Mouse (Mus musculus): ENCODE data around the gene Hmx3. TPM values are rescaled to one million over a fixed set of nuclear protein-coding genes. Genes with fewer than 3 reads are reported as not detected.

The Hmx3 gene
- polyA plus RNA-seq, 1 experiment from 2014 or later, result not detected

DNA sequence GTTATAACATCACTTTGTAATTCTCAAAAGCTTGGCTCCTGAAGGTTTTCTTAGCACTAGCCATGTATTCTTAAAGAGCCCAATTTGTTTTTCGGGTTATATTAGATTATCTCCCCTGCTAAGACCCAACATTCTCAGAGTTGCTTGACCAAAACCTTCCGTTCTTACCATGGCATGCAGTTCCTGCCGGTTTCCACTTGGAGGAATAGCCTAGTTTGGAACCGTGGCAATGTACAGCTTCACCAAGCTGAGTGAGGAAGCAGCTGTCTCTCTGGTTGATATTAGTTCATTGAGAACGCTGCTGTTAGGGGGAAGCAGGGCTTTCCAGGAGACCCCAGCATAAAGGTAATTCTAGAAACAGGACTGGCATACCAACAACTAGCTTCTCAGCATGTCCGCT lies 32.6 kb downstream of the Hmx3 start:
- Histone ChIP-seq H3K27me3 (ENCODE audit: low read depth, poor library complexity, severe bottlenecking) (no peaks in the 10 kb centered on the region), H3K9me3 (replicated peaks) (no peaks in the 10 kb centered on the region), H3K36me3 (peaks cover 42% of the 10 kb centered on the region), H3K4me3 (no peak overlapping the region), H3K4me1 (no peaks in the 10 kb centered on the region), H3K27ac (replicated peaks) (no peak overlapping the region)
- no peak for DNase-seq (ENCODE audit: low spot score)
- WGBS, result 78% methylated on average over 6 of the region's 6 CpGs

GRCm38 (mm10) chr7:131582178-131582577 lies 39.5 kb downstream of the Hmx3 start:
- no peak for DNase-seq (ENCODE audit: low spot score)

DNA sequence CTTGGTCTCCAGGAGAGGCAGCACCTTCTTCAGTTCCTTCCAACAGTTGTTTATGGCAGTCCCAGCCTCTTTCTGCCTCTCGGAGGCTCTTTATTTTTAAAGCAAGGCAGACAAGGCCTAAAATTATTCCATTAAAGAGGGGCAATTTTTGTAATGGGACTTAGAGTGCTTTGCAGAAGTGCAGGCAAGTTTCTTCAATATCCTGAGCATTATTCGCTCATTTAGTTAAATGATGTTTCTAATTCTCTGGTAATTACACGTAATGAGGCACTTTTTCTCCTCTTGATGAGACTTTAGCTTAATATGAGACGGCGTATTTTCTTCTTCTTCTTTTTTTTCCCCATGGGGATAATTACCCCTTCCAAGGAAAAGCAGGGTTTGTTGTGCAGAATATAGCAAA lies 42.9 kb downstream of the Hmx3 start:
- no peak for DNase-seq (ENCODE audit: low spot score)
- H3K9me3 ChIP-seq (replicated peaks), result no peaks in the 10 kb centered on the region
- 89% methylated on average over 5 of the region's 5 CpGs for WGBS

More at GRCm38 (mm10) chr7:131582178-131582577, 39.5 kb downstream of the Hmx3 start:
- Histone ChIP-seq H3K27ac (replicated peaks) (no peak overlapping the region), H3K4me1 (no peaks in the 10 kb centered on the region), H3K9me3 (replicated peaks) (no peaks in the 10 kb centered on the region), H3K4me3 (no peak overlapping the region), H3K36me3 (no peaks in the 10 kb centered on the region), H3K27me3 (ENCODE audit: low read depth, poor library complexity, severe bottlenecking) (peaks cover 8% of the 10 kb centered on the region)
- WGBS, result 72% methylated on average over 9 of the region's 9 CpGs

More for the DNA sequence above, 42.9 kb downstream of the Hmx3 start:
- H3K27ac ChIP-seq (replicated peaks), result no peak overlapping the region
- peaks cover 9% of the 10 kb centered on the region for H3K27me3 ChIP-seq (ENCODE audit: low read depth, poor library complexity, severe bottlenecking)
- H3K36me3 ChIP-seq, result no peaks in the 10 kb centered on the region
- H3K4me3 ChIP-seq, result no peak overlapping the region
- H3K4me1 ChIP-seq, result no peaks in the 10 kb centered on the region

Other genes with a start within 250 kb of the Hmx3 start
- 0.06 TPM in 1 of 2 replicates, not detected in the other for gene Cuzd1, start 220.6 kb upstream of the Hmx3 start, polyA plus RNA-seq (2016; fragmentation: Nextera tagmentation; extraction: Ambion mirVana)
- gene Fam24b, start 213.4 kb upstream of the Hmx3 start, polyA plus RNA-seq (2016; fragmentation: Nextera tagmentation; extraction: Ambion mirVana), result not detected in 2 replicates
- gene Fam24a, start 209.0 kb upstream of the Hmx3 start, polyA plus RNA-seq (2016; fragmentation: Nextera tagmentation; extraction: Ambion mirVana), result not detected in 2 replicates
- 22.9 and 24.0 TPM in 2 replicates for gene 2310057M21Rik, start 180.1 kb upstream of the Hmx3 start, polyA plus RNA-seq (2016; fragmentation: Nextera tagmentation; extraction: Ambion mirVana)
- gene Pstk, start 171.7 kb upstream of the Hmx3 start, polyA plus RNA-seq (2016; fragmentation: Nextera tagmentation; extraction: Ambion mirVana), result 71.7 and 76.0 TPM in 2 replicates
- 15.6 and 18.7 TPM in 2 replicates for gene Ikzf5, start 132.3 kb upstream of the Hmx3 start, polyA plus RNA-seq (2016; fragmentation: Nextera tagmentation; extraction: Ambion mirVana)
- gene Acadsb, start 132.3 kb upstream of the Hmx3 start, polyA plus RNA-seq (2016; fragmentation: Nextera tagmentation; extraction: Ambion mirVana), result 64.1 and 83.5 TPM in 2 replicates
- gene Hmx2, start 5.9 kb downstream of the Hmx3 start, polyA plus RNA-seq (2016; fragmentation: Nextera tagmentation; extraction: Ambion mirVana), result 0.07 TPM in 2 replicates
- 323 and 340 TPM in 2 replicates for gene Bub3, start 17.4 kb downstream of the Hmx3 start, polyA plus RNA-seq (2016; fragmentation: Nextera tagmentation; extraction: Ambion mirVana)